Mouse (Mus musculus) midbrain, embryonic 11.5 days (tissue): ENCODE results near the gene Mc1r. TPM values are rescaled to one million over a fixed set of nuclear protein-coding genes. Genes with fewer than 3 reads are reported as not detected.

ENCODE experiments used
- ATAC-seq: fragments of 200-750 bp; cut with Nextera tagmentation; 2 replicates; pipeline ENCODE4 v1.8.0; 2017; ENCODE audit warnings: moderate TSS enrichment, moderate library complexity; ENCODE audit not compliant: low FRiP score
- DNase-seq: peaks from one replicate; pipeline ENCODE4 v3.0.0; 2015; ENCODE audit warnings: low spot score; ENCODE audit errors: missing footprints
- H3K27ac ChIP-seq: fragments of 300-500 bp; sonication (generic); 2 replicates; pipeline ENCODE4 v1.5.1; 2014; ENCODE audit warnings: low read depth, low read length
- H3K27me3 ChIP-seq: fragments of 300-500 bp; sonication (generic); 2 replicates; pipeline ENCODE4 v1.6.1; 2014; ENCODE audit warnings: mild to moderate bottlenecking, low read length, moderate library complexity, mixed read lengths; ENCODE audit not compliant: control insufficient read depth, insufficient read depth
- H3K36me3 ChIP-seq: fragments of 300-500 bp; sonication (generic); 2 replicates; pipeline ENCODE4 v1.6.1; 2014; ENCODE audit warnings: mild to moderate bottlenecking, low read length, moderate library complexity, mixed read lengths; ENCODE audit not compliant: control insufficient read depth, insufficient read depth
- H3K4me1 ChIP-seq: fragments of 300-500 bp; sonication (generic); 2 replicates; pipeline ENCODE4 v1.6.1; 2014; ENCODE audit warnings: low read length; ENCODE audit not compliant: control insufficient read depth, insufficient read depth
- H3K4me2 ChIP-seq: fragments of 300-500 bp; sonication (generic); 2 replicates; pipeline ENCODE4 v1.6.1; 2014; ENCODE audit warnings: mild to moderate bottlenecking, moderate library complexity
- H3K4me3 ChIP-seq: fragments of 300-500 bp; sonication (generic); 2 replicates; pipeline ENCODE4 v1.5.1; 2014; ENCODE audit warnings: low read depth, low read length
- H3K9ac ChIP-seq: fragments of 300-500 bp; sonication (generic); 2 replicates; pipeline ENCODE4 v1.6.1; 2014; ENCODE audit warnings: low read length
- H3K9me3 ChIP-seq: fragments of 300-500 bp; sonication (generic); 2 replicates; pipeline ENCODE4 v1.6.1; 2016; ENCODE audit warnings: low read length; ENCODE audit not compliant: control insufficient read depth
- whole genome bisulfite sequencing: fragments of 180-500 bp; shearing (Covaris S2); extraction: QIAGEN DNeasy Blood & Tissue Kit; methylation state at CpG from one replicate; pipeline ENCODE4 v1.1.7; 2014; 5-methylcytosine and 5-hydroxymethylcytosine counted together
- polyA plus RNA-seq: library from polyadenylated mRNA; unstranded; fragments of >200 nt; fragmentation: Nextera tagmentation; extraction: Ambion mirVana; gene quantifications from 2 replicates; pipeline ENCODE4 v1.2.1, GENCODE M21; 2014

The Mc1r gene
- polyA plus RNA-seq, 1 experiment from 2014 or later, result 0.12 TPM

DNA sequence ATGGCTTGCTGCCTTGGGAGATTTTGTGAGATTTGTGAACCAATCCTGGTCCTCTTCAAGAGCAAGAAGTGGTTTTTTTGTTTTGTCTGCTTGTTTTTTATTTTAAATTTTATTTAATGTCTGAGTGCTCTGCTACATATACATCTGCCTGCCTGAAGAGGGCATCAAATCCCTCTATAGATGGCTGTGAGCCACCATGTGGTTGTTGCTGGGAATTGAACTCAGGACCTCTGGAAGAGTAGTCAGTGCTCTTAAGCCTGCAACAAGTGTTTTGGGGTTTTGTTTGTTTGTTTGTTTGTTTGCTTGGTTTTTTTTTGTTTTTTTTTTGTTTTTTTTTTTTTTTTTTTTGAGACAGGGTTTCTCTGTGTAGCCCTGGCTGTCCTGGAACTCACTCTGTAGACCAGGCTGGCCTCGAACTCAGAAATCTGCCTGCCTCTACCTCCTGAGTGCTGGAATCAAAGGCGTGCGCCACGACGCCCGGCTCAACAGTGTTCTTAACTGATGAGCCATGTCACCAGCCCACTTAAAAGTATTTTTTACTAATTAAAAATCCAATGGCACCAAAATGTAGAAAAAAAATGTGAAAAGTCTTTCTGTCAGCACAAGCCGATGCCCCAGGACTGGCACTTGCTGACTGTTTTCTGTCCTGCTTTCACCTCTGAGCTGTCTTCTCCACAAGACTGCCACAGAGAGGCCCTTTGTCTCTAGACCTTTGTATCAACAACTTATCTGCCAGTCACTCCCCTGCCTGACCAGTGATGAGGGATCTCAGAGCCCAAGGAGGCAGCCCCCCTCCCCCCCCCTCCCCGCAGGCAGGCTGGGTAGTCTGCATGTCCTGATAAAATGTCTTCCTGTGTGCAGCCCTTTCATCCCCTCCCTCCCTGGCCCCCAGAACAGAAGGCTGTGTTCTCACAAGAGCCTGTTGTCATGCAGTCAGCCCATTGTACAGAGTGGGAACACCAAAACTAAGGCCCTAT, 9.3 kb downstream of the Mc1r start:
- H3K27ac ChIP-seq, result no peak overlapping the region
- no peaks in the 10 kb centered on the region for H3K9me3 ChIP-seq
- DNase-seq (peak; percentile 83), ATAC-seq (no peak)
- peaks cover 16% of the 10 kb centered on the region for H3K4me1 ChIP-seq
- no peak overlapping the region for H3K9ac ChIP-seq
- peaks cover 17% of the 10 kb centered on the region; the same call in 1 of the 2 replicates for H3K36me3 ChIP-seq
- H3K4me3 ChIP-seq, result 0 out of 2 replicates have a peak overlapping the region, but pooled peaks have one; percentile 0
- H3K4me2 ChIP-seq, result peak overlapping the region; percentile 31; the same call in 1 of the 2 replicates
- WGBS, result 85% methylated on average over 8 of the region's 8 CpGs
- H3K27me3 ChIP-seq, result peaks cover 3% of the 10 kb centered on the region

DNA sequence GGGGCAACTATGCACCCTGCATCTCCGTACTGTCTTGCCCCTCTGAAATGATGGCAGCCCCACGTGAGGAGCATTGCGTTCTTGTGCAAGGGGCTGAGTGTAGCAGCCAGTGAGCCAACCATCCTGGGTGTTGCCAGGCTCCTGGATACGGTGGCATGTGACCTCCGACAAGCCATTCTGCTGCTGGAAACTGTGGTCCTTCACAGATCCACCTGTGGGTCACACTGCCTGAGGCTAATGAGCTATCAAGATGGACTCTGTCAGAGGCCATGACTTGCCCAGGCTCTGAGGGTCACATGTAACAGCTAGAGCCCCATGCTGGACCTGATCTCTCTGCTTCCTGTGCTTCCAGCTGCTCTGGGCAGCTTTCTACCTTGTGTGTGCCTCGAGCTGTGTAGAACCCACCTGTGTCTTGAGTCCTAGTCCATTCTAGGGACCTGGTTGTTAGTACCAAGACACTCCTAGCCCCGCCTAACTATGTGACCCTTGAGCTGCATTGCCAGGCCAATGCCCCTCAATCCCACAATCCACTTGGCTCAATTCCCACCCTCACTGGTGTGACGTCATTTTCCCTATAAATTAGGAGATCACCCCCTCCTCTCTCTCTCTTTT, 10.1 kb downstream of the Mc1r start:
- ATAC-seq (no peak), DNase-seq (peak; percentile 61)
- Histone ChIP-seq H3K4me2 (no peak overlapping the region), H3K27me3 (peaks cover 3% of the 10 kb centered on the region), H3K4me3 (no peak overlapping the region), H3K9ac (no peak overlapping the region), H3K36me3 (peaks cover 17% of the 10 kb centered on the region), H3K4me1 (peaks cover 16% of the 10 kb centered on the region), H3K9me3 (no peaks in the 10 kb centered on the region), H3K27ac (no peak overlapping the region)
- 86% methylated on average over 8 of the region's 8 CpGs for WGBS

DNA sequence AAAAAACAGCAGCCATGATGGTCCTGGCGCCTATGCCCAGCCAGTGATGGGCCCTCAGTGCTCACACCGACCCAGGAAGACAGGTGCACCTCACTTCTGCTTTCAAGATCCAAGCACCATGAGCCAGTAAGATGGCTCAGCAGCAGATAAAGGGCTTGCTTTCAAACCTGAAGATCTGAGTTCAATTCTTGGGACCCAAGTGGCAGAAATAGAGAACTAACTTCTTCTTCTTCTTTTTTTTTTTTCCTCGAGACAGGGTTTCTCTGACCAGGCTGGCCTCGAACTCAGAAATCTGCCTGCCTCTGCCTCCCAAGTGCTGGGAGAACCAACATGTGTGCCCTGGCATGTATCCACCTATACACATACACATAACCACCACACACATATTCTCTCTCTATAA, 12.8 kb downstream of the Mc1r start:
- no peaks in the 10 kb centered on the region for H3K27me3 ChIP-seq
- no peak overlapping the region for H3K4me2 ChIP-seq
- H3K27ac ChIP-seq, result no peak overlapping the region
- peaks cover 3% of the 10 kb centered on the region; the same call in 1 of the 2 replicates for H3K4me1 ChIP-seq
- peaks cover 17% of the 10 kb centered on the region for H3K36me3 ChIP-seq
- H3K4me3 ChIP-seq, result no peak overlapping the region
- DNase-seq, result no peak
- 95% methylated on average over 4 of the region's 4 CpGs for WGBS
- H3K9ac ChIP-seq, result no peak overlapping the region
- ATAC-seq, result no peak
- no peaks in the 10 kb centered on the region for H3K9me3 ChIP-seq

DNA sequence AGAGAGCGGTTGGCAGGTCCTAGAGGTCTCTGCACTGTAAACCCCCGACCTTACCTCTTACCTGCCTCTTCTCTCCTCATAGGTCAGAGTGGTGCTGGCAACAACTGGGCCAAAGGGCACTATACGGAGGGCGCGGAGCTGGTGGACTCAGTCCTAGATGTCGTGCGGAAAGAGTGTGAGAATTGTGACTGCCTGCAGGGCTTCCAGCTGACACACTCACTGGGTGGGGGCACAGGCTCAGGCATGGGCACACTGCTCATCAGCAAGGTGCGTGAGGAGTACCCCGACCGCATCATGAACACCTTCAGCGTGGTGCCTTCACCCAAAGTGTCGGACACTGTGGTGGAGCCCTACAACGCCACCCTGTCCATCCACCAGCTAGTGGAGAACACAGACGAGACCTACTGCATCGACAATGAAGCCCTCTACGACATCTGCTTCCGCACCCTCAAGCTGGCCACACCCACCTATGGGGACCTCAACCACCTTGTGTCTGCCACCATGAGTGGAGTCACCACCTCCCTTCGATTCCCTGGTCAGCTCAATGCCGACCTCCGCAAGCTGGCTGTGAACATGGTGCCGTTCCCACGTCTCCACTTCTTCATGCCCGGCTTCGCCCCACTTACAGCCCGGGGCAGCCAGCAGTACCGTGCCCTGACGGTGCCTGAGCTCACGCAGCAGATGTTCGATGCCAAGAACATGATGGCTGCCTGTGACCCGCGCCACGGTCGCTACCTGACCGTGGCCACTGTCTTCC, 13.8 kb downstream of the Mc1r start:
- Histone ChIP-seq H3K27ac (no peak overlapping the region), H3K9ac (no peak overlapping the region), H3K4me3 (no peak overlapping the region), H3K9me3 (no peaks in the 10 kb centered on the region), H3K4me1 (peaks cover 3% of the 10 kb centered on the region; the same call in 1 of the 2 replicates), H3K36me3 (peaks cover 17% of the 10 kb centered on the region), H3K4me2 (no peak overlapping the region), H3K27me3 (no peaks in the 10 kb centered on the region)
- no peak for ATAC-seq
- WGBS, result 94% methylated on average over 34 of the region's 34 CpGs
- DNase-seq, result peak; percentile 59

DNA sequence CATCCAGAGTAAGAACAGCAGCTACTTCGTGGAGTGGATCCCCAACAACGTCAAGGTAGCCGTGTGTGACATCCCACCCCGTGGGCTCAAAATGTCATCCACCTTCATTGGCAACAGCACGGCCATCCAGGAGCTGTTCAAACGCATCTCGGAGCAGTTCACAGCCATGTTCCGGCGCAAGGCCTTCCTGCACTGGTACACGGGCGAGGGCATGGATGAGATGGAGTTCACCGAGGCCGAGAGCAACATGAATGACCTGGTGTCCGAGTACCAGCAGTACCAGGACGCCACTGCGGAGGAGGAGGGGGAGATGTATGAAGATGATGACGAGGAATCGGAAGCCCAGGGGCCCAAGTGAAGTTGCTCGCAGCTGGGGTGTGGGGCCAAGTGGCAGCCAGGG, 14.4 kb downstream of the Mc1r start:
- Histone ChIP-seq H3K4me3 (no peak overlapping the region), H3K4me2 (no peak overlapping the region), H3K9ac (no peak overlapping the region), H3K27ac (no peak overlapping the region), H3K36me3 (peaks cover 17% of the 10 kb centered on the region), H3K9me3 (no peaks in the 10 kb centered on the region), H3K27me3 (no peaks in the 10 kb centered on the region), H3K4me1 (peaks cover 3% of the 10 kb centered on the region; the same call in 1 of the 2 replicates)
- DNase-seq (peak; percentile 62), ATAC-seq (no peak)
- WGBS, result 90% methylated on average over 19 of the region's 19 CpGs

DNA sequence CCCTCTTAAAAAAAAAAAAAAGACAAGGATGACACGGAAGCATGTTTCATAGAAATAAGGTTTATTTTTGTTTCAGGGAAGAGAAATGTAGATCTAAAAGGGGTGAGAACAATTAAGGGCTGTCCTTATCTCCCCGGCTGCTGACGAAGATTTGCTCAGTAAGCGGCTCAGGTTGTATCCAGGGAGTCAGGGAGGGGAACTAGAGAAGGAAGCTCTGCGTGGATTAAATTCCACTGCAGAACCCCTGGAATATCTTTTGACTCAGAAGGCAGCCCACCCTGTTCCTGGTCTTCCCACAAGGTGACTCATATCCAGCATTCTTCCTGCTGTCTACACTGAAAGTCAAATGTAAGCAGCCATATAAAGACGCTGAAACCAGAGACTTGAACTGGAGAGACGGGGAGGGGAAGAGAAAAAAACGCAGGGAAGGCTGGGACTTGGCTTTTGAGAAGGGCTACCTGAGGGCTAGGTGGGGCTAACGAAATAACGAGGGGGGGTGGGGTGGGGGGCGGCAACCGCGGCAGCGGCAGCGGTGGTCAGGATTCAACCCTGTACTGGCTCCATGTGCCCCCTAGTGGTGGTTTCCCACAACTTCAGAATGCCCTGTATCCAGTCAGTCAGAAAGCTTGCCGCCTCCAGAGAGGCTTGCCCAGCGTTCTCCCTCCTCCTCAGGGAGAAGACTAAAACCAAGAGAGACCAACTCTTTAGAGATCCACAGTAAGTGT, 15.3 kb downstream of the Mc1r start:
- H3K4me2 ChIP-seq, result no peak overlapping the region
- WGBS, result 16% methylated on average over 17 of the region's 17 CpGs
- H3K27me3 ChIP-seq, result no peaks in the 10 kb centered on the region
- no peak overlapping the region for H3K4me3 ChIP-seq
- no peak overlapping the region for H3K27ac ChIP-seq
- H3K36me3 ChIP-seq, result peaks cover 17% of the 10 kb centered on the region
- peak; percentile 60; the same call in 1 of the 2 replicates for ATAC-seq
- no peak overlapping the region for H3K9ac ChIP-seq
- H3K9me3 ChIP-seq, result peaks cover 5% of the 10 kb centered on the region; the same call in 1 of the 2 replicates
- DNase-seq, result peak; percentile 94
- H3K4me1 ChIP-seq, result no peaks in the 10 kb centered on the region

DNA sequence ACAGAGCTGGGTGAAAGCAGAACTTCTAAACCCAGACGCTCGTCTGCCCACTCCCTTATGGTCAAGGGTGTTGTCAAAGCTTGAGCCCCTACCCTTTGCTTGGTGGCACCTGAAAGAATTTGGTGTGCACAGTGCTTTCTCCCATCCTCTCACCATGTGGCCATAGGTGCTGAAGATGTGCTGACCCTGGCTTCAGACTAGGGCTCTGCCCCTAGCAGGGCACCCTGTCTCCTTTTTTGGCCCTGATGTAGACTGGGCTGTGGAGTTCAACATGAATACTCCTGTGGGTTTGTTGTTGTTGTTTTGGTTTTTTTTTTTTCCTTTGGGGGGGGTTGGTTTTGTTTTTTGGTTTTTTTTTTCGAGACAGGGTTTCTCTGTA, 15.9 kb downstream of the Mc1r start:
- H3K4me3 ChIP-seq, result no peak overlapping the region
- ATAC-seq, result peak; percentile 58
- H3K4me2 ChIP-seq, result no peak overlapping the region
- WGBS, result 21% methylated on average over 3 of the region's 3 CpGs
- no peak for DNase-seq
- peaks cover 9% of the 10 kb centered on the region for H3K9me3 ChIP-seq
- no peak overlapping the region for H3K9ac ChIP-seq
- H3K36me3 ChIP-seq, result peaks cover 17% of the 10 kb centered on the region
- H3K4me1 ChIP-seq, result no peaks in the 10 kb centered on the region
- H3K27ac ChIP-seq, result no peak overlapping the region
- no peaks in the 10 kb centered on the region for H3K27me3 ChIP-seq

DNA sequence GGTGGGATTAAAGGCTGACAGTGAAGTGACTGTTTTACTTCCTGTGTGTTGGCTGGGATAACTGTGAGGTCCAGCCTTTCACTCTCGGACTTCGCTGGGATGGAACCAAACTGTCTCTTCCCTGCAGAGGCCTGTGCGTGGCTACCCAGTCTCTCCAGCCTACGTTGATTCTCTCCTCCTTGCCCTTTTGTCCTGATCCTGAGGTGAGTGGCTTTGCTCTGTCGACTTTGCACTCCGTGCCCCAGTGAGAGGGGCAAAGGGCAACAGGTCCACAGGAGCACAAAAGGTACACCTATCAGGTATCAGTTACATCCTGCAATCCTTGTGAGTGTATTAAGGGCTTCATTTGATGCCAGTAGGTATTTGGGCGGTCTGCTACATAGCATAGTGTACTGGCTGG, 16.5 kb downstream of the Mc1r start, which contains the start of gene Def8:
Gene Def8, plus strand, starts transcription at position 87 of the 400 bp plus-strand sequence.
- ATAC-seq (no peak), DNase-seq (peak; percentile 65)
- Histone ChIP-seq H3K9ac (no peak within 1 kb of the TSS), H3K4me2 (no peak within 1 kb of the TSS), H3K27ac (no peak within 1 kb of the TSS), H3K4me3 (no peak within 1 kb of the TSS), H3K4me1 (no peaks in the 10 kb centered on the region), H3K27me3 (no peaks in the 10 kb centered on the region), H3K36me3 (peaks cover 15% of the 10 kb centered on the region), H3K9me3 (peaks cover 15% of the 10 kb centered on the region)
- 83% methylated on average over 7 of the region's 7 CpGs for WGBS
